Mouse (Mus musculus) C2C12 (cell line): ENCODE results near the gene Pla2g2d.

Source experiments
- CEBPB ChIP-seq: IDR thresholded peaks from one replicate; pipeline ENCODE4 v1.6.1; 2011; ENCODE audit warnings: low read depth, mild to moderate bottlenecking, control low read depth, moderate library complexity
- CTCF ChIP-seq: IDR thresholded peaks from one replicate; pipeline ENCODE4 v1.5.1; 2011; ENCODE audit not compliant: control insufficient read depth, insufficient read depth, insufficient read length
- FOSL1 ChIP-seq: IDR thresholded peaks from one replicate; pipeline ENCODE4 v1.8.0; 2011; ENCODE audit warnings: mild to moderate bottlenecking, low read length; ENCODE audit not compliant: poor library complexity, insufficient read depth, severe bottlenecking
- MAX ChIP-seq: IDR thresholded peaks from one replicate; pipeline ENCODE4 v1.6.1; 2011; ENCODE audit warnings: mild to moderate bottlenecking, control low read depth
- MYOD1 ChIP-seq: IDR thresholded peaks from one replicate; pipeline ENCODE4 v1.6.1; 2011; ENCODE audit warnings: low read depth; ENCODE audit not compliant: control insufficient read depth, insufficient read length
- USF1 ChIP-seq: IDR thresholded peaks from one replicate; pipeline ENCODE4 v1.6.1; 2011; ENCODE audit warnings: low read depth, mild to moderate bottlenecking, control low read depth, moderate library complexity

GRCm38 (mm10) chr4:138772386-138772785 is 3.1 kb upstream of the Pla2g2d start:
- no peak for TF ChIP-seq CTCF
- no peak for TF ChIP-seq MYOD1
- no peak for TF ChIP-seq CEBPB
- TF ChIP-seq MAX: no peak
- TF ChIP-seq USF1: no peak
- no peak for TF ChIP-seq FOSL1
